Mouse (Mus musculus) embryo, embryonic 10 days (tissue): ENCODE data around the gene Gsn.
A peak's percentile ranks its signal among the peaks of the same experiment; 100 is the strongest.

Experiments used
- DNase-seq: peaks from one replicate; pipeline ENCODE4 v3.0.0-alpha.2; 2015; ENCODE audit warnings: low spot score

Gsn gene

GRCm38 (mm10) chr2:35255885-35256833 is at the start of gene Gsn:
Gsn (plus strand) TSS chr2:35256380.
- DNase-seq = peak; percentile 88

DNA sequence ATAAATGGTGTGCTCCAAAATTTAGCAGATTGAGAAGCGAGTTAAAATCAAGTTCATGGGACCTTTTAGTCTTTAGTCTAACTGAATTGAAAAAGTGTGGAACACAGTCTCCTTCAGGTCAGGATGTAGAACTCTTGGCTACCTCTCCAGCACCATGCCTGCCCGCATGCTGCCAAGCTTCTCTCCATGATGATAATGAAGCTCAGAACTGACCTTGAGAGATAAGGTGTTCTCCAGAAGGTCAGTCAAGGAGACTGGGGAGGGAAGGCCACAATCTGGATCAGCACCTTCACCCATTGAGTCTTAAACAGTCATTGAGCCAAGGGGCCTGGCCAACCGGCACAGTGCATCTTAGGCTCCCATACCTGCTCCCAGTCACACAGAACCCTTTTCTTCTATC is 49.4 kb upstream of the Gsn start:
- DNase-seq = no peak

GRCm38 (mm10) chr2:35208054-35208453 is 48.1 kb upstream of the Gsn start:
- DNase-seq = no peak

DNA sequence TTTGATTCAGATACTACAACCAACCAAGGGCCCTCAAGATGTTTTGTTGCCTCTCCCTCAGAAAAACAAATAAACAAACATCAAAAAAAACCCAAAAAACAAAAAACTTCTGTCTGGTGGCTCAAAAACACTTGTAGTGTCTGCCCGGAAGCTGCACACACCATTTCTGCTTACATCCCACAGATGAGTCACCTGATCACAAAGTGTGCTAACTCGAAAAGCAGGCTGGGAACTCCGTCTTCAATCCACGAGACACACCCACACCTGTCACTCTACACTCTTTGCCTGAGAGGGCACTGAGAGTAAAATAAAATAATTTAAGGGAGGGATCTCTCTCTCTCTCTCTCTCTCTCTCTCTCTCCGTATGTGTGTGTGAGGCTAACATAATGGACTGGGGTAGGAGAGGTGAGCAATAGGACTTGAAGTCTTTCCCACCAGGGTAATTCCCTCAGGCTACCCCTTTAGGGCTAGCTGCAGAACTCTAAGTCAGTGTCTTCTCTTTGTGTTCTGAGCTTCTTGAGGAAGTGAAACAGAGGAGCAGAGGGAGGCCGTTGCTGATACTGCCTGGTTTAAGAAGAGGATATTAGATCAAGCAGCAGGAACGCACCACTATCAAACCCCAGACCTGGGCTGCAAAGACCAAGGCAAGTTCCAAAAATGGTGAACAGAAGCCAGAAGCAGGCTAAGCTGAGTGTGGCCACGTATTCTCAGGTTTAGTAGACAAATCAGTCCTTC is 47.1 kb upstream of the Gsn start:
- DNase-seq = no peak

GRCm38 (mm10) chr2:35211681-35212080 is 44.5 kb upstream of the Gsn start:
- DNase-seq = no peak

GRCm38 (mm10) chr2:35213345-35213910 is 42.8 kb upstream of the Gsn start:
- no peak for DNase-seq

DNA sequence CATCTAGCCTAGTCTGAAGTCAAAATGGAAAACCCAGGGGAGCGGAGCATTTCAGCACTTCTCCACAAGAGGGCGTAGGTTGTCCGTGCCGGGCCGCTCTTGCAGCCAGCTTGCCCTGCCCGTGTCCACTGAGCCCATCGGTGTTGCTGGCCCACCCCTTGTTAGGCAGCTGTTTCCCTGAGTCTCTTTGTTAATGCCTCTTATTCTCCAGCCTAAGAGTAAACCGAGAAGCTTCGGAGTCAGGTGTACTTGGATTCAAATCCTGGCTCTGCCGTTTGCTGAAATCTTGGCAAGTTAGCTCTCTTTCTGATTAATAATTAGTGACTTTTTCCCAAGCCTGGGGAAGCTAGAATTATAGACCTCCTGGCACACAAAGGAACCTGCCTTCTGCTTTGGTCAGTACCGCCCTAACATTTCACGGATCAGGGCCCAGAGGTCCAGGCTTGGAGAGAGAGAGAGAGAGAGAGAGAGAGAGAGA is 41.3 kb upstream of the Gsn start:
- peak; percentile 89 for DNase-seq

GRCm38 (mm10) chr2:35215363-35215762 is 40.8 kb upstream of the Gsn start:
- peak; percentile 28 for DNase-seq

DNA sequence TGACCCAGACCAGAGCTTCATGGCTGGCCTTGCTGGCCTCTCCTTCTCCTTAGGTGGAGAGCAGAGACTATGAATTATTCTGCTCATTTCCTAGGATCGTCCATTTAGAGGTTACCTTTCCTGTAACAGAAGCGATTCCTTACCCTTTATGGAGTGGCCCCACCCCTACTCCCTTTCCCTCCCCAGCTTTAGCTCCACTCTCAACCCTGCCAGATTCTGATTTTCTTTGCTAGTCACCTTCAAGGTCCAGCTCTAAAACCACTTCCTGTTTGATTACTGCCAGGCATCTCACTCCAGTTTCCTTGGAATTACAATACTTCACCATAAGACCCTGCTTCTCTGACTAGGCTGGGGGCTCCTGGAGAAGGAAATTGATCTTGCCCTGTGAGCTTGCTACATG is 39.5 kb upstream of the Gsn start:
- DNase-seq = no peak

- no peak for DNase-seq
These were observed 37.4 kb upstream of the Gsn start for GRCm38 (mm10) chr2:35218736-35219135.

GRCm38 (mm10) chr2:35222822-35223391 is 33.3 kb upstream of the Gsn start:
- DNase-seq = no peak

DNA sequence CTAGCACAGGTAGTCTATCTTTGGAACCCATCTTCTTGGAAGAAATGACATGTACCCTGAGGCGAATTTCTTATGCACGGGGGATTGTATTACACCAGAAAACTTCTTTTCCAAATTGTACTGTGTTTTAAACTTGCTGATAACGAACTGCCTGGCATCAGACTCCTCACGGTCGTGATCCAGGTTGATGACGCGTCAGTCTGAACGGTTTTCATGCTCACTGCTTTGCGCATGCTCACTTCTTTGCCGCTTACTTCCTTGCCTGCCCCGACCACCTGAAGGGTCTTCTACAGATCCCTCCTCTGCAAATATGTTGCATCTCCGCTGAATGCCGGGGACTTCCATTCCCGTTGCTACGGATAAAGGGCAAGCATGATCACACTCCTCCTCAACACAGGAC is 31.9 kb upstream of the Gsn start:
- no peak for DNase-seq

DNA sequence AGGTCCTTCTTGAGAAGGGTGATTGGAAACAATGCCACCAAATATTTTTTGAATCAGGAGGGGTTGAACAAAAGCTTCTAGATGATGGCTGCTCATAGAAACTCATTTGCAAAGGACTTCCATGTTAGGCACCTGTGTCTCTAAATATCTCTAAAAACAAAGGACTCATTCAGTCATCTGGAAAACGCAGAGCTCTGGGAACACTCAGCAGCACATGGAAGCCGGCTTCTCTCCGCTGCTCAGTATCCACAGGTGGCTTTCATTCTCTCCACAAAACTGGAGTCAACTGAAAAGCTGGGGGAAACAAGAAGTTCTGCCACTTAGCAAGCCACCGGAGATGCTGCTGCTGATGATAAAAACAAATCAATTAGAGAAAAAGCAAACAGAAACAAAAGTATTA is 28.0 kb upstream of the Gsn start:
- DNase-seq = no peak

- DNase-seq = peak; percentile 11
These were observed 26.0 kb upstream of the Gsn start for GRCm38 (mm10) chr2:35230215-35230614.

GRCm38 (mm10) chr2:35231871-35232270 is 24.3 kb upstream of the Gsn start:
- no peak for DNase-seq

DNA sequence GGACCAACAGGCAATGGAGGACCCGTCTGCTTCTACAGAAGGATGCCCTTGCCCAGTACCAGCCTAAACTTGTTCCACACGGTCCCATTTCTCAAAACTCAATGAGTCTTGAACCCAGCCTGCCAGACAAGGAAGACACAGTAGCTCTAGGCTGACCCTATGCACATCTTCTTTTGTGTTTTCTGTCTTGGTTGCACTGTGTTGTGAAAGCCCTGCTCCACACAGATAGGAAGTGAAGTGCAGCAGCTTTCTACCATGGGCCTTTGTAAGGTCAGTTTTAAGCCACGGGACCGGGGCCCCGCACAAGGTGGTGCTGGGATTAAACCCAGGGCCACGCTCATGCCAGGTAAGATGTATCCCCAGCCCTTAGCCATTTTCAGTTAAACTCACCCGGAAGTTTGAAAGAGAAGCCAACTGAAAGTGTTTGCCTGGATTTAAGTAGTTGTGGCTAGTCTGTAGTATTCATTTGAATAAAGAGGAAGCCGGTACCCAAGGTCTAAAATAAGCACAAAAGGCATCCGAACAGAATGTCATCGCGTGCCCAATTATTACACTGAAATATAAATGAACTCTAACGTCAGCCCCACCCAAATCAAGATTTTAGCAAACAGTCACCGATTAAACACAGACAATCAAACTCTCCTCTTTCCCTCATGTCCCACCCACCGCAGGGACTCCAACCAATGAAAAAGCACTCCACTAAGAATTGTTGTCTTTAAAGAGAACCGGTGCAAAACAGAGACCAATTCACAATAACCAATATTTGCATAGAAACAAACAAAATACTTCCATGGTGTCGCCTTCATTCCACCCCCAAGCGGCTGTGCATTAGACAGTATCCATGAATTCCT is 23.4 kb upstream of the Gsn start:
- DNase-seq = no peak

GRCm38 (mm10) chr2:35233898-35234297 is 22.3 kb upstream of the Gsn start:
- no peak for DNase-seq

- DNase-seq = no peak
These were observed 21.2 kb upstream of the Gsn start for GRCm38 (mm10) chr2:35235021-35235420.

GRCm38 (mm10) chr2:35244241-35244640 is 11.9 kb upstream of the Gsn start:
- no peak for DNase-seq

DNA sequence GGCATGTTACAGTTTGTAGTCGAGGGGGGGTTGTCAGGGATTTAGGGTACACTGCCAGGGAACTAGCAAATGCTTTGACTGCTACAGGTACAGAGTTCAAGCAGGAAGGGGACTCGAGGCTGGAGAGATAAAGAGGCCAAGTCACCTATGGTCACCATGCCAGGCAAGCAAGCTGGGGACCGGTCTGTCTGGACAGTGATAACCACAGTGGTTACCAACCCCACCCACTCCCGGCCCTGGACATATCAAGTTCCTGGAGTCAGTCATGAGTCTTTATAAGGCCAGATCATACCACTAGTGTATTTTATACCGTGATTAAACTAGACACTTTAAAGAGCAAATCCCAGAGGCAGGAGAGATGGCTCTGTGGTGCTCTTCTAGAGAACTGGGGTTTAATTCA is 8.4 kb upstream of the Gsn start:
- DNase-seq = no peak

DNA sequence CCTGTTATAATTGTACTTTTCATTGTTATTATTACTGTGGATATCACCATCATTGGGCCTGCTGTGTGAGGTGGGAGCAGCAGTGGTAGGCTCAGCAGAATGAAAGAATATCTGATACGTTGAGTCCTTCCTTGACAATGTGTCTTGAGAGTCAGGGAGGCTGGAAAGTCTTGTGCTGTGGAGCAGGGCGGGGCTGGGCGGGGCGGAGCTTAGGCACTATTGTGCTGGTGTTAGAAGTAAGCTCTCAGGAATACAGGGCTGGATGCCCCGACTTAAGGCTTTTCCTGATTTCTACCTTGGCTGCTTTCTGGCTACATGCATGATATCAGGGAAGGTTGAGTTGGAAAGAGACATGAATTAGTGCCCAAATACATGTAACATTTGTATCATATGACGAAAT is 3.4 kb upstream of the Gsn start:
- no peak for DNase-seq
